Mouse (Mus musculus): ENCODE data around the gene Ctu2.

DNA sequence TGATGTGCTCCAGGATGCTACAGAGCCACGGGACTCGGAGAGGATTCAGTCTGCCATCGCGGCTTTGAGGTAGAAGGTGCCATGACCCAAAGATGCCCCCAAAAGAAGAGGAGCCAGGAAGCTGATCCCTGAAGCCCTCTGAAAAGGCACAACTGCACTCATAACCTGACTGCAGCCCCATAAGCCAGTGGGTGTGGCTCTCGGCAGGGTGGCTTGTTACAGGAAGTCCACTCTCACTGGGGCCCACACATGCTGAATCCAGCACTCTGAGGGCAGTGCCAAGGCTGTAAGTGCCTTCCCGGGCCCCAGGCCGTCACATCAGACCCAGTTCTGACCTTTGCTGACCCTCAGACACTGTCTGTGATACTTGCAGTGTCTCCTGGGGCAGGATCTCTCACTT is 36.4 kb downstream of the Ctu2 start:
- TF ChIP-seq CTCF (IDR thresholded peaks at IDR 0.05; ENCODE audit: low read depth, low read length) (no peak), TAL1 (conservative IDR thresholded peaks at IDR 0.05; ENCODE audit: low read depth, low read length) (no peak), POLR2AphosphoS5 (IDR thresholded peaks at IDR 0.05; ENCODE audit: insufficient replicate concordance, low read depth, low read length) (no peak), GATA2 (IDR thresholded peaks at IDR 0.05; ENCODE audit: borderline replicate concordance, low read depth, low read length) (no peak)

Data from G1E (cell line).